Mouse (Mus musculus): ENCODE measurements at regions not wholly inside any gene's neighbourhood (a gene's known extent, or its start where the extent isn't known, plus 50 kb on each side); places are given as distances from the start of the nearest gene placed in this dataset.

GRCm38 (mm10) chr13:51016209-51016608 lies 84.5 kb upstream of the Spin1 start:
- DNase-seq (ENCODE audit: low spot score in 2 of 2) = no peak

GRCm38 (mm10) chr13:51016956-51017703 lies 83.5 kb upstream of the Spin1 start:
- DNase-seq (ENCODE audit: low spot score in 2 of 2) = no peak

- no peak for DNase-seq (ENCODE audit: low spot score in 2 of 2)
These were observed 82.9 kb upstream of the Spin1 start for GRCm38 (mm10) chr13:51017727-51018321.

DNA sequence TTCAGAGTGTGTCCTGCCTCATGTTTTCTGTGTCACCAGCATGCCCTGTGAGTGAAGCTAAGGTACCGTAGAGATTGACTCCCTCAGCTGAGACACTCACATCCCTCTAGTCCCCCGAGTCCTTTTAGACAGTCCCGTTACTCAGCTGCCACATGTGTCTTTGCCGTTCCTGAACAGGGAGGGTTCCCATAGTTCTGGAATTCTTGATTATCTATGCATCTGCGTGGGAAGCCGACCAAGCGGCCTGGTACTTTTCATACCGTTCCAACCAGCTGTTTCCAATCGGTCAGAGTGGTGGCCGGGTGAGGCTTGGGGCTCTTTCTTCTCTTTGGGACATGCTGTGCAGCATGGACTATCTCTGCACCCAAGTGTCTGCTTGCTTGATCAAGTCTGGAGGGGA lies 82.3 kb upstream of the Spin1 start:
- no peak for DNase-seq (ENCODE audit: low spot score in 2 of 2)

DNA sequence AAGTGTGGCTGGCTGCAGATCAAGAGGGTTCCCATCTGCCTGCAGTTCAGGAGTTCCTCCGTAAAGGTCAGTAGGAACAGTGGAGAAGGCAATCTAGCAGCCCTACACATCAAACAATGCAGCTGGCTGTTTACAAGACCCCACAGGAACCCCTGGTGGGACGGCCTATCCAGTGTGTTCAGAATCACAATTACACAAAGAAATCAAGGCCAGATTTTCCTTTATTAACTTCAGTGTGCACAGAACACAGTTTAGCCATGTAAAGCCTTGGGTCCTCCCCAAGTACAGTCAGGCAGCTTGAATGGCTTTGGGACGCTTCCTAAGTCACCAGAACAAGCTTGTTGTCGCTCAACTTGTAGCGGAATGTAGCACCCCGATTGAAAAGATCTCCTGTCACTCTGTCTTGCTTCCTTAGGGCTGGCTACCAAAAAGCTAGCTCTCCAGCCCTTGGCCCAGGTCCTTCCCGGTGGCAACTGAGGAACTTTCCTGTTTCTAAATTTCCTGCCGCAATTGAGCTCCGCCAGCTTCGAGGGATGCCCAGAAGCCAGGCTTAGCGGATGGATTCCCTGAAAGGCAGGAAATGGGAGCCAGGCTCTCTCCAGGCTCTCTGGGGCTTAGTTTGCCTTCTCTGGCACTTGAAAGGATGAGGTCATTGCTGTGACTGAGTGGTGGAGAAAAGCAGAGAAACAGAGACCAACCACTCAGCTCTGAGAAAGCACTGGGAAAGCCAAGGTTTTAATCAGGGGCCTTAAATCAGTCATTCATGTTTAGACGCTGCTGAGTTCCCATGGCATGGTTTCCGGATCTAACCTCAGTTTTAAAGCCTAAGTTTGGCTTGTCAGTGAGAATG lies 78.1 kb upstream of the Spin1 start:
- no peak for DNase-seq (ENCODE audit: low spot score in 2 of 2)

DNA sequence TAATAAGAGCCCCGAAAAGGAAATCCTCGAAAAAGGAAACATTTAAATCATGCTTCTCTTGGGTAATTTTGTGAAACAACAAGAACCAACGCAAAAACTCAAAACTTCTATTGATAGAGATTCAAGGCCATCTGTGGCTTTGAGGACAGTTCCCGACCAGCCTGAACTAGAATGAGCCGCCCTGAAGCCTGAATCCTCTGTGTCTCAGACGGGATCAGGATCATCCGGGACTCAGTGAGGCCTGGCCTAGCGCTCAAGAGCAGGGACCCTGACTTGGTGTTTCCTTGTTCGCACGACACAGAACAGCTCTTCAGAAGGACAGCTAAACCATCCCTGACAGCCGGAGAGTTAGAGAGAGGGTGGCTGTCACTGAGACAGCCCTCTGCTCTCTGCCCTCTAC lies 77.4 kb upstream of the Spin1 start:
- no peak for DNase-seq (ENCODE audit: low spot score in 2 of 2)

DNA sequence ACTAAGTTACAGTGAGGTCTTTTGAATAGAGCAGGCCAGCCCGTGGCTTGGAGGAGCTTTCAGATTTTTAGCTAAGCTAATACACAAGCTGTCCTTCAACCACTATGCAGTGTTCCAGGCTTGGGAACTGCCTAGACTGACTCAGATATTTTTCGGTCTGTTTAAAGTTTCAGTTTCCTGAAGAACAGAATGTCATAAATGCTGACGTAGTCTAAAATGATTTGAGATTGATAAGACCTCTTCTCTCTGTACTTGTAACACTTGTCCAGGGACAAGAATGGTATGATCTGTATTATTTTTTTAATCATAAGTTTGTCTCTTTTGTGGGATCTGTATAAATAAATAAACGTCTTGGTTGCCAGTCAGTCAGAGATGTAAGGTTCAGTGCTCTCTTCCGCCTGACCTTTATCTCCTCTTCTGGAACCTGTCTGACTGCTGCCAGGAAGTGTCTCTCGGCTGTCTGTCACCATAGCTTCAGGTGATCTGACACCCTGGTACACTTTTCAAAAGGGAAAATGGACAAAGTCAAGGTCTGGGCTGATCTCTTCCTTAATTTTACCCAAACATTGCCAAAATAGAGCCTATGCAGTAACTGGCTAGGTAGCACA lies 74.3 kb upstream of the Spin1 start:
- DNase-seq (ENCODE audit: low spot score in 2 of 2) = no peak

DNA sequence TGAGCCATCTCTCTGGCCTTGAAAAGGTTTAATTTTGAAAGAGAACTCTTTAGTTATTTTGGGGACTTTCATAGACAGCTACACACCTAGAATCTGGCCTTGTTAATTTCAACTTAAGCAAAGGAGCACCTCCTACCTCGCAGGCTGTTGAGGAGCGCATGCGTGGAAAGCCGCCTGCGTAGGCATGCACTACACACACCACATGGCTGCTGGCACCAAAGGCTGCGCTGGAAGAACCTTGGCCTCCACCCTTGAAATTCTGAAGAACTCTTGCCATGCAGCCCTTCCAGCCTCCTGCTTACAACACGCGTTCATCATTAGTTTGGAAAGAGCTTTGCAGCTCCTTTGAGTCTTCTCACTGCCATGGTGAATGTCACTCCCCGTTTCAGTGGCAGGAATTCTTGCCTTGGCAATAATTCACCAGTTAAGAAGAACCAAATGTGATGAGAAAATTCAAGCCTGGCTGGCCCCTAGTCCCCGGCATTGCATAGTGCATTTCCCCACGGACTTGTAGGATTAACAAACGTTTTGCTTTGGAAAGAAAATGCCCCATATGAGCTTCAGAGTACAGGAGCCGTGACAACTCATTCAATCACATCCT lies 62.7 kb upstream of the Spin1 start:
- no peak for DNase-seq (ENCODE audit: low spot score in 2 of 2)

GRCm38 (mm10) chr13:51038955-51039354 lies 61.7 kb upstream of the Spin1 start:
- no peak for DNase-seq (ENCODE audit: low spot score in 2 of 2)

GRCm38 (mm10) chr13:51041121-51041520 lies 59.6 kb upstream of the Spin1 start:
- DNase-seq (ENCODE audit: low spot score in 2 of 2) = no peak

DNA sequence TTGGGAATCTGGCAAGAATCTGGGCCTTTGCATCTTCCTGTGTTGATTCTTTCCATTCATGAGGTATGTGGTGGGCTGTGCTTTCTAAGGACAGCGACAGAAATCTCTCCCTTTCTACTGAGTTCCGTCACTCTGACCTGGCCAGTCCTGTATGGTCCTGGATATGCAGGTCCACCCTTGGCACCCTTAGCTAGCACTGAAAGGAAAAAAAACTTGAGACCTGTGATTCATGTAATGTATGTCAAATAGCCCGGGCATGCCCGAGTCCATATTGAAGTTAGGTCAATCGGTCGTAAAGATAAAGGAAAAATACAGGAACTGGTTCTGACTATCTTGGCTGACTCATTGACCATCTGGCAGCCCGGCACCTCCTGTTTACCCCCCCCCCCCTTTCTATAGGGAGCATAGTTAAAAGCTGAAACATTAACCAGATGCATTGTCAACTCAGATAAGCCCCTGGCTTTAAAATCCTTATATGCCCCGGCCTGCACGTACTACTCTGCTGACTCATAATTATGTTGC lies 57.7 kb upstream of the Spin1 start:
- no peak for DNase-seq (ENCODE audit: low spot score in 2 of 2)
